Mouse (Mus musculus) limb, embryonic 14.5 days (tissue): ENCODE measurements around the gene Tiam1. TPM values are rescaled to one million over a fixed set of nuclear protein-coding genes. Genes with fewer than 3 reads are reported as not detected.

ENCODE experiments used
- ATAC-seq: fragments of 200-750 bp; cut with Nextera tagmentation; 2 replicates; pipeline ENCODE4 v1.8.0; 2017; ENCODE audit warnings: low read depth, moderate number of reproducible peaks, moderate TSS enrichment; ENCODE audit not compliant: low FRiP score
- DNase-seq: peaks from one replicate; pipeline ENCODE4 v3.0.0-alpha.2; 2015; ENCODE audit warnings: low spot score
- H3K27ac ChIP-seq: fragments of 300-500 bp; sonication (generic); replicated peaks from 2 replicates; pipeline ENCODE4 v1.5.1; 2014; ENCODE audit warnings: low read depth, mild to moderate bottlenecking, low read length, moderate library complexity, mixed read lengths
- H3K27me3 ChIP-seq: fragments of 300-500 bp; sonication (generic); 2 replicates; pipeline ENCODE4 v1.6.1; 2014; ENCODE audit warnings: low read length, mixed read lengths; ENCODE audit not compliant: control insufficient read depth, insufficient read depth
- H3K36me3 ChIP-seq: fragments of 300-500 bp; sonication (generic); 2 replicates; pipeline ENCODE4 v1.6.1; 2014; ENCODE audit warnings: mild to moderate bottlenecking, low read length, moderate library complexity, mixed read lengths; ENCODE audit not compliant: control insufficient read depth, insufficient read depth
- H3K4me1 ChIP-seq: fragments of 300-500 bp; sonication (generic); 2 replicates; pipeline ENCODE4 v1.6.1; 2014; ENCODE audit warnings: antibody characterized with exemption, low read length, mixed read lengths; ENCODE audit not compliant: control insufficient read depth, insufficient read depth
- H3K4me2 ChIP-seq: fragments of 300-500 bp; sonication (generic); replicated peaks from 2 replicates; pipeline ENCODE4 v1.6.1; 2014; ENCODE audit warnings: low read depth, mild to moderate bottlenecking, low read length, moderate library complexity; ENCODE audit not compliant: severe bottlenecking
- H3K4me3 ChIP-seq: fragments of 300-500 bp; sonication (generic); replicated peaks from 2 replicates; pipeline ENCODE4 v1.5.1; 2014; ENCODE audit warnings: low read length
- H3K9ac ChIP-seq: fragments of 300-500 bp; sonication (generic); 2 replicates; pipeline ENCODE4 v1.6.1; 2014; ENCODE audit warnings: mild to moderate bottlenecking, low read depth, low read length, moderate library complexity; ENCODE audit not compliant: severe bottlenecking
- H3K9me3 ChIP-seq: fragments of 300-500 bp; sonication (generic); 2 replicates; pipeline ENCODE4 v1.6.1; 2016; ENCODE audit warnings: low read length; ENCODE audit not compliant: control insufficient read depth
- POLR2A ChIP-seq: fragments of 200-500 bp; IDR thresholded peaks from 2 replicates; pipeline ENCODE4 v1.8.0; 2012; ENCODE audit warnings: inconsistent platforms, mild to moderate bottlenecking, moderate library complexity, borderline replicate concordance; ENCODE audit not compliant: insufficient read depth, insufficient read length; ENCODE audit errors: extremely low read depth
- WGBS: fragments of 180-500 bp; shearing (Covaris S2); extraction: QIAGEN DNeasy Blood & Tissue Kit; methylation state at CpG from one replicate; pipeline ENCODE4 v1.1.7; 2014; 5-methylcytosine and 5-hydroxymethylcytosine counted together
- polyA plus RNA-seq, 2 experiments: library from polyadenylated mRNA; depleted of rRNA in 1 of 2; stranded (reverse) in 1 of 2; unstranded in 1 of 2; fragments of >200 nt; fragmentation: Nextera tagmentation in 1 of 2; extraction: Ambion mirVana in 1 of 2; gene quantifications; 2 replicates each; pipeline versions ENCODE4 v1.2.1 to v1.2.3; 2012 to 2014

The Tiam1 gene
- polyA plus RNA-seq, 2 experiments = 22.4 to 54.9 TPM

GRCm38 (mm10) chr16:89777450-89777849 is 366.1 kb downstream of the Tiam1 start:
- Histone ChIP-seq H3K4me1 (no peaks in the 10 kb centered on the region), H3K9ac (no peak overlapping the region), H3K27me3 (no peaks in the 10 kb centered on the region), H3K4me3 (no peak overlapping the region), H3K4me2 (no peak overlapping the region), H3K27ac (no peak overlapping the region), H3K9me3 (no peaks in the 10 kb centered on the region), H3K36me3 (no peaks in the 10 kb centered on the region)
- 82% methylated on average over 2 of the region's 2 CpGs for WGBS
- ATAC-seq = no peak
- TF ChIP-seq POLR2A = no peak
- no peak for DNase-seq

- peaks cover 9% of the 10 kb centered on the region for H3K9me3 ChIP-seq
- peak overlapping the region; percentile 41 for H3K4me3 ChIP-seq
- no peaks in the 10 kb centered on the region for H3K27me3 ChIP-seq
- H3K36me3 ChIP-seq = no peaks in the 10 kb centered on the region
- peak overlapping the region; percentile 88 for H3K4me2 ChIP-seq
- no peak for DNase-seq
- H3K4me1 ChIP-seq = no peaks in the 10 kb centered on the region
- no peak for ATAC-seq
- H3K9ac ChIP-seq = no peak overlapping the region
- H3K27ac ChIP-seq = no peak overlapping the region
- WGBS = 40% methylated on average over 10 of the region's 10 CpGs
- no peak for TF ChIP-seq POLR2A
These were observed 369.0 kb downstream of the Tiam1 start for GRCm38 (mm10) chr16:89774553-89774913.

GRCm38 (mm10) chr16:89773657-89774552 is 369.7 kb downstream of the Tiam1 start:
- peak; percentile 86 for ATAC-seq
- 11% methylated on average over 30 of the region's 30 CpGs for WGBS
- Histone ChIP-seq H3K4me1 (no peaks in the 10 kb centered on the region), H3K27me3 (no peaks in the 10 kb centered on the region), H3K27ac (no peak overlapping the region), H3K36me3 (no peaks in the 10 kb centered on the region), H3K4me2 (peak overlapping the region; percentile 88), H3K4me3 (peak overlapping the region; percentile 41), H3K9me3 (peaks cover 13% of the 10 kb centered on the region), H3K9ac (peak overlapping the region; percentile 41; the same call in 1 of the 2 replicates)
- DNase-seq = peak; percentile 91
- TF ChIP-seq POLR2A = no peak

GRCm38 (mm10) chr16:89765919-89766318 is 377.6 kb downstream of the Tiam1 start:
- H3K36me3 ChIP-seq = no peaks in the 10 kb centered on the region
- no peaks in the 10 kb centered on the region for H3K27me3 ChIP-seq
- H3K4me3 ChIP-seq = no peak overlapping the region
- no peak overlapping the region for H3K9ac ChIP-seq
- WGBS = 85% methylated on average over 11 of the region's 11 CpGs
- no peak overlapping the region for H3K4me2 ChIP-seq
- no peak overlapping the region for H3K27ac ChIP-seq
- no peaks in the 10 kb centered on the region for H3K4me1 ChIP-seq
- peaks cover 13% of the 10 kb centered on the region for H3K9me3 ChIP-seq
- no peak for DNase-seq
- no peak for TF ChIP-seq POLR2A
- no peak for ATAC-seq

- peak; percentile 37; the same call in 1 of the 2 replicates for ATAC-seq
These were observed 378.1 kb downstream of the Tiam1 start for GRCm38 (mm10) chr16:89765470-89765869.

More at GRCm38 (mm10) chr16:89765470-89765869, 378.1 kb downstream of the Tiam1 start:
- Histone ChIP-seq H3K36me3 (no peaks in the 10 kb centered on the region), H3K4me3 (no peak overlapping the region), H3K9me3 (peaks cover 13% of the 10 kb centered on the region), H3K27ac (no peak overlapping the region), H3K9ac (no peak overlapping the region), H3K4me1 (no peaks in the 10 kb centered on the region), H3K4me2 (no peak overlapping the region), H3K27me3 (no peaks in the 10 kb centered on the region)
- DNase-seq = peak; percentile 35
- 16% methylated on average over 8 of the region's 8 CpGs for WGBS
- no peak for TF ChIP-seq POLR2A
